Mouse (Mus musculus) megakaryocyte, embryonic 14.5 days (primary cell): ENCODE measurements around the gene Bclaf1.

Experiments used
- FLI1 ChIP-seq: IDR thresholded peaks from 2 replicates; pipeline ENCODE4 v1.6.1; 2012; ENCODE audit warnings: low read length, inconsistent platforms, mixed read lengths
- GATA1 ChIP-seq: IDR thresholded peaks from 3 replicates; pipeline ENCODE4 v1.6.1; 2012; ENCODE audit warnings: mixed read lengths, low read length, inconsistent platforms, borderline replicate concordance

DNA sequence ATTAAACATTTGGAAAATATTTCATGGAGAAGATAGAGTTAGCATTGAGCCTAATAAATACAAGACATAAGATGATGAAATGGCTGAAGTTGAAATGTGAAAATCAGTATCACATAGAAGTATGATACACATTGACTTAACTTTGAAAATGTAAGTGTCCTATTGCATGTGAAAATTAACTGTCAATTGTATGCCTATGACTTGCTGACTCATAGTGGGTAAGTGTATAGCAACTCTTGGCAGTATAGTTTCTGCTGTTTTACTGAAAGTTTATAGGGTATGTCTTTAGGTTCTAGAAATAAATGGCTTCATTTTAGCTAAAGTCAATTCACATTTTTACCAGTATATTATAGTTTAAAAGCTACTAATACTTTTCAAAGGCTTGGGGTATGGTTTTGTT lies 14.0 kb downstream of the Bclaf1 start:
- TF ChIP-seq GATA1 (no peak), FLI1 (no peak)
